ENCODE assay signal across 26 mouse cellular contexts in the genomic region with DNA sequence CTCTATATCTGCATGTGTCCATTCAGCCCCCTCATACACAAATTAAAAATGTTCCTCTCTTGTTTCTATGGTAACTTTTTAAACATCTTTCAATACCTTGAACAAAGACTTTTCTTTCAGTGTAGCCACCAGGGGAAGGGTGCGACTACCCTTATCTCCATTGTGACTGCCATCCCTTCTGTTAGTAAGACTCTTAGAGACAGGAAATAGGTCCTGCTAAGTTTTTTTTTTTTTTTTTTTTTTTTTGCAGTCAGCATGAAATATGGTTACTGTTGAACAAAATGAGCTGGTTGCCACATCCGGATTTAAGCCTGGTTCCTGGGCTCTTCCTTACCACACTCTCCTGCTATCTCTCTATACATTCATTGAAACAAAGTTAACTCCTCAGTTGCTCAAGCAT. TPM values are rescaled to one million over a fixed set of nuclear protein-coding genes. Genes with fewer than 3 reads are reported as not detected.
DNase-seq lines count a peak whose midpoint lies in the region; ATAC-seq and TF ChIP-seq lines count a peak whose summit lies in the region.
"Had no signal": no experiment of that assay in that cellular context is flagged by ENCODE, and none has a peak within 500 bp of the region (broad histone marks: within the 10 kb centered on the region; RNA-seq: fewer than 3 reads in every experiment).

No protein-coding gene starts in this region.

- H3K4me1 ChIP-seq in kidney, adult 2 months (ENCODE audit: control insufficient read depth, insufficient read depth, low read length): no peaks in the 10 kb centered on the region
- H3K4me1 ChIP-seq: hindbrain, embryonic 15.5 days; kidney, embryonic 15.5 days; midbrain, embryonic 12.5 days had no signal

- peak; percentile 80 for ATAC-seq in common myeloid progenitor, adult 5-6 weeks (replicated peaks; ENCODE audit: low read depth, poor library complexity, severe bottlenecking)
- ATAC-seq in megakaryocyte, adult 5-6 weeks (ENCODE audit: poor library complexity, severe bottlenecking): 0 out of 2 replicates have a peak, but pooled peaks have one; percentile 20
- ATAC-seq: forebrain, embryonic 14.5 days; intestine, embryonic 16.5 days had no signal

- no peak for TF ChIP-seq POLR2A in kidney, adult 2 months (IDR thresholded peaks at IDR 0.05; ENCODE audit: low read depth, low read length)

- WGBS in kidney, adult 2 months: 69% methylated on average over 2 of the region's 2 CpGs

- H3K4me3 ChIP-seq in kidney, adult 2 months (ENCODE audit: insufficient read depth, low read depth, low read length): no peak overlapping the region
- H3K4me3 ChIP-seq in layer of hippocampus, adult 2 months: no peak overlapping the region
- H3K4me3 ChIP-seq: heart, adult 2 months; hindbrain, embryonic 15.5 days; kidney, embryonic 15.5 days; left cerebral cortex, adult 2 months; liver, embryonic 15.5 days; lung, embryonic 15.5 days; midbrain, embryonic 12.5 days had no signal

- H3K36me3 ChIP-seq in kidney, adult 2 months (ENCODE audit: control insufficient read depth, insufficient read depth, low read length): no peaks in the 10 kb centered on the region
- H3K36me3 ChIP-seq: hindbrain, embryonic 15.5 days; kidney, embryonic 15.5 days; liver, embryonic 15.5 days; lung, embryonic 15.5 days; midbrain, embryonic 12.5 days had no signal

- no peaks in the 10 kb centered on the region for H3K27me3 ChIP-seq in kidney, adult 2 months (replicated peaks; ENCODE audit: control insufficient read depth, insufficient read depth, low read length)
- H3K27me3 ChIP-seq: hindbrain, embryonic 15.5 days; kidney, embryonic 15.5 days; liver, embryonic 15.5 days; lung, embryonic 15.5 days; midbrain, embryonic 12.5 days had no signal

- no peak overlapping the region for H3K27ac ChIP-seq in kidney, adult 2 months (ENCODE audit: insufficient read depth, low read depth, low read length)
- no peak overlapping the region for H3K27ac ChIP-seq in layer of hippocampus, adult 2 months
- H3K27ac ChIP-seq: heart, adult 2 months; hindbrain, embryonic 15.5 days; kidney, embryonic 15.5 days; left cerebral cortex, adult 2 months; liver, embryonic 15.5 days; lung, embryonic 15.5 days; midbrain, embryonic 12.5 days; stomach, postnatal 0 days had no signal

- TF ChIP-seq CTCF in kidney, adult 2 months (conservative IDR thresholded peaks at IDR 0.05; ENCODE audit: insufficient read depth, insufficient read length, low read depth, low read length): no peak
- no peak for TF ChIP-seq CTCF in layer of hippocampus, adult 2 months (conservative IDR thresholded peaks at IDR 0.05)

- peak; percentile 91 for DNase-seq in 416B (ENCODE audit: low read depth)
- peak; percentile 43 for DNase-seq in CD4-positive, CD25-positive, alpha-beta regulatory T cell, adult 2 months (ENCODE audit: low read depth, low spot score)
- DNase-seq in layer of hippocampus, postnatal 14 days (ENCODE audit: low spot score in 2 of 2): no peak
- DNase-seq in kidney, adult 2 months: no peak
- DNase-seq in layer of hippocampus, adult 2 months (ENCODE audit: low spot score in 2 of 2): no peak
- DNase-seq: adrenal gland, adult 8-10 months; cerebellum, adult 18-20 months; cerebellum, postnatal 25 days; embryo, embryonic 11 days; gastrocnemius, postnatal 14 days; heart, adult 2 months; heart, postnatal 36 days; kidney, postnatal 36 days; lung, postnatal 4 days; thymus, adult 2 months had no signal

RNA-seq across cellular contexts. Expression of a gene that starts 47.4 kb away (rescaled TPM):
- total RNA-seq in common myeloid progenitor, adult 5-6 weeks (2017): 3.9 and 4.6 TPM in 2 replicates
- total RNA-seq in megakaryocyte, adult 5-6 weeks (2015): 33.0 and 37.6 TPM in 2 replicates
- total RNA-seq in megakaryocyte, adult 5-6 weeks (2017): 23.4 and 24.0 TPM in 2 replicates
- 10 to 100 TPM; 93.6 to 96.1 TPM for total RNA-seq in layer of hippocampus, postnatal 14 days (2021)
- 9.7 and 12.4 TPM in 2 replicates for polyA plus RNA-seq in kidney, adult 2 months (2012; rRNA removed)
- 10 to 100 TPM; 74.0 to 78.6 TPM for total RNA-seq in layer of hippocampus, adult 2 months (2021)

Comparison
In these comparisons a context has a peak if more than half of its experiments do, and no peak if none do; other contexts are left out.
1. DNase-seq: peak in 416B (single experiment) and CD4-positive, CD25-positive, alpha-beta regulatory T cell, adult 2 months (single experiment); none in layer of hippocampus, postnatal 14 days (0 of 2), kidney, adult 2 months (single experiment) and layer of hippocampus, adult 2 months (0 of 2).